Mouse (Mus musculus) testis, adult 2 months (tissue): ENCODE data around the gene Rnf182.

ENCODE experiments used
- CTCF ChIP-seq: fragments of 200-500 bp; IDR thresholded peaks from 2 replicates; pipeline ENCODE4 v1.5.1; 2012; ENCODE audit warnings: low read depth, mild to moderate bottlenecking, inconsistent platforms, low read length, moderate library complexity; ENCODE audit not compliant: control insufficient read depth, insufficient read depth, insufficient replicate concordance
- POLR2A ChIP-seq: fragments of 200-500 bp; IDR thresholded peaks from 2 replicates; pipeline ENCODE4 v1.6.1; 2012; ENCODE audit warnings: low read depth, mild to moderate bottlenecking, inconsistent platforms, low read length, moderate library complexity; ENCODE audit not compliant: control insufficient read depth

GRCm38 (mm10) chr13:43695521-43695920, 80.0 kb downstream of the Rnf182 start:
- TF ChIP-seq POLR2A = no peak
- no peak for TF ChIP-seq CTCF
